Mouse (Mus musculus) liver, embryonic 14.5 days (tissue): Measurements from ENCODE around the gene Lrsam1.

Source experiments
- CTCF ChIP-seq: IDR thresholded peaks from 2 replicates; pipeline ENCODE4 v1.5.1; 2016; ENCODE audit warnings: antibody characterized with exemption, low read depth, control low read depth
- EP300 ChIP-seq: IDR thresholded peaks from 2 replicates; pipeline ENCODE4 v1.6.1; 2016; ENCODE audit warnings: antibody characterized with exemption, low read depth

GRCm38 (mm10) chr2:32875675-32876489 lies 85.5 kb downstream of the Lrsam1 start, which contains the start of gene Fam129b:
- TF ChIP-seq CTCF (no peak), EP300 (no peak)
